Mouse (Mus musculus) olfactory bulb, adult 2 months (tissue): ENCODE measurements around the gene Fam208a.

Experiments
- CTCF ChIP-seq: fragments of 200-500 bp; IDR thresholded peaks from 2 replicates; pipeline ENCODE4 v1.5.1; 2012; ENCODE audit warnings: low read depth, mild to moderate bottlenecking, low read length, moderate library complexity; ENCODE audit not compliant: insufficient read depth
- POLR2A ChIP-seq: fragments of 200-500 bp; IDR thresholded peaks from 2 replicates; pipeline ENCODE4 v1.6.1; 2012; ENCODE audit warnings: mild to moderate bottlenecking, low read depth, low read length, moderate library complexity; ENCODE audit not compliant: insufficient read depth

DNA sequence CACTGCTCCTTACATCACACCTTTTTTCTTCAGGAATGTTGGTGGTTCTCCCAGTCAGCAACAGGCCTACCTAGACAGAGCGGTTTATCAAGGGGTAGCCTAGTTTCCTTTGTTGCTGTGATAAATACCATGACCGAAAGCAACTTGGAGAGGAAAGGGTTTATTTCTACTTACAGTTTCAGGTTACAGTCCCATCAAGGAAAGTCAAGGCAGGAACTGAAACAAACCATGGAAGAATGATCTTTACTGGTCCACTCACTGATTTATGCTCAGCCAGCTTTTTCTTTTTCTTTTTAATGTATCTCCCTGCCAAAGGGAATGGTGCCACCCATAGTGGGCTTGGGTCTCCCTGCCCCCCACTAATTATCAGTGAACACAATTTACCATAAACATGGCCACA, 22.7 kb upstream of the Fam208a start:
- no peak for TF ChIP-seq CTCF
- TF ChIP-seq POLR2A = no peak
